Mouse (Mus musculus) left cerebral cortex, postnatal 10 days (tissue): ENCODE measurements around the gene Dlgap3. TPM values are rescaled to one million over a fixed set of nuclear protein-coding genes. Genes with fewer than 3 reads are reported as not detected.

Source experiments
- DNase-seq, 2 experiments: peaks; one replicate each; pipeline ENCODE4 v3.0.0; 2021 to 2022; ENCODE audit warnings: low spot score in 2 of 2, mixed read lengths in 1 of 2; ENCODE audit errors: extremely low spot score in 1 of 2
- intact Hi-C: fragments of 180-260 bp; cut with DNase I; formaldehyde crosslinking; loops from one replicate; pipeline ENCODE4 v1.15.1; 2025
- total RNA-seq, 2 experiments: library from RNA; stranded (reverse); gene quantifications; 2 replicates each; pipeline ENCODE4 v1.2.3; 2021

Gene Dlgap3
- total RNA-seq, 2 experiments from 2014 or later = 275 to 284 TPM

DNA sequence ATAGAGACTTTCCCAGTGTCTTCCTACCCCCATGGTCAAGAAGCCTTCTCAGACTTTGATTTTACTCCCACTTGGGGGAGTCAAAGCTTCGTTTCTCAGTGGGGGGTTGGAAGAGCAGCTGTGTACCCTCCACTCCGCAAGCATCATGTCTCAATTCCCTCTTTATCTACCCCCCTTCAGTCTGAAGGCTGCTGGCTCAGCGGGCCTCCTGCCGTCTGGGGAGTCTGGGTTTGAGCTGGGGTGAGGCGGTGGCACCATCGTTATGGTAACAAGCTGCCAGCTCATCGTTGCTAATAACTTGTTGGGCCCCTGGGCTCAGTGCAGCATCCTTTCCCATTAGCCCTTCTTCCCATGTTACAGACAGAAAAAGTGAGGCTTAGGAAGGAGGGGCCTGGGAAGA, 3.1 kb downstream of the Dlgap3 start:
- intact Hi-C loops = loop anchor here (5.0 kb wide), 2 partner anchors 65 to 95 kb away; partner anchors contain the start of gene Zmym6
- DNase-seq = no peak

DNA sequence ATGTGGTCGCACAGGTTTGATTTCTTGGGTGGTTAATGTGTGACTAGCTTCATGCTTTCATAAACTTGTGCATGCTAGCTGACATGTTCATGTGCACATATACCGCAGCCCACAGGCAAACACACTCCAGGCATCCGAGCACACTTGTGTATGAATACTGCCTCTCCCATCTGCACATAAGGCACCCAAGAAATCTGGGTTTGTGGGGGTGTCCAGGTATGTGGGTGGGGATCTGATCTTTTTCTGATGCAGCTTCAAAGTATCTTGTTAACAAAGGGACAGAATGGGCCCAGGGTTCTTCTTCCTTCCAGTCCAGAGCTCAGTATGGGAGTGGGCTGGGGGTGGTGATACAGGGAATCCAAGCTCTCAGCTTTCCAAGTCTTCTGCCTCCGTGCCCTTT, 3.6 kb downstream of the Dlgap3 start:
- intact Hi-C loops = loop anchor here (5.0 kb wide), 2 partner anchors 65 to 95 kb away; partner anchors contain the start of gene Zmym6
- no peak for DNase-seq

DNA sequence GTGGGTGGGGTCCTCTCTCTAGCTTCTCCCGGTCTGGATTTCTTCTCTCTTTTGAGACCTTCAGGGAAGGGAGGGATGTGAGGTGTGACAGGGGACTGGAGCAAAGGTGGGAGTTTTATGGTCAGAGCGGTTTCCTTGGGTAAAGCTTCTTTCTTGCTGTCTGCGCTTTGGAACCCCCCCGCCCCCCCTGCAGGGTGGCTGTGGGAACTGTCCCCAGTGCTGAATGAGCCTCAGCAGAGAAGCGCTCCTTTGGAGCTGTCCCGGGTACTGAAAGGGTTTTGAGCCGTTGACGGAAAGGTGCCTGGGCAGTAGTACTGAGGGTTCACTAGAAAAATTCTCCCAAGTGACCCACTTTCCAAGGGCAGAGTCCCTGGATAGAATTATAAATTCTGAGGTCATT, 4.5 kb downstream of the Dlgap3 start:
- intact Hi-C loops = loop anchor here (5.0 kb wide), 2 partner anchors 64 to 96 kb away; partner anchors contain the start of gene Zmym6
- DNase-seq = peak in 1 of 2 experiments; percentile 69

DNA sequence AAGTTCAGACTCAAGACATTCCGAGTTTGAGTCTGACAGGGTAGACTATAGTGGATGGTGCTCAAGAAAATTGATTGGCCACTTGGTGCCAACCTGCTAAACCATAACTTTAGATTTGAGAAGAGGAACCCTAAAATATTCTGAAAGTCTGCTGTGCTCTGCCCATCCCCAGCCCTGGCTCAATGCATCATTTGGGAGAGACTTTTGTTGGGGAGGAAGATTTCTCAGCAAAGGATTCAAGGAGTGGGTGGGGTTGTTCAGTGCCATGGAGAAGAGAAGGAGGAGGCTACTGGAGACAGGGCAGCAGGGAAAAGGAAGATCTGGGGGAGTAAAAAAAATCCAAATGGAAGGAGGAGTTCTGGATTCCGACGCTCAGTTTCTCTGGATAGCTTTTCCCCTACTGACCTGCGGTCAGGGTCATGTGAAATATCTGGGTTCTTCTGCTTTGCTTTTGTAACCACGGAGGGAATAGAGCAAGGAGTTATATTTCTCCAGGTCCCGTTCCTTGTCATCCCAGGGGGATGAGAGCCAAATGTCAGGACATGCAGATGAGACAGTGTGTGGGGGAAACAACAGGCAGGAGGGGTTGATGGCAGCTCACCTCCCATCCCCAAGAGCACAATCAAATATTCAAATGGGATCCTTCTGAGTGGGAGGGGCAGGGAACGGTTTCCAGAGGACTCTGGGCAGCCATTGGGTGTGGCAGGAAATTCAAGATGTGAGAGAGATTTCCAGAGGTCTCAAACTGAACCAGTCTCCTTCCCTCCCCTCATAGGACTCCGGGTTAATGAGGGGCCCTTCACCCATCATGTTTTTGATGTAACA, 5.3 kb downstream of the Dlgap3 start:
- intact Hi-C loops = loop anchor here (5.0 kb wide), 2 partner anchors 63 to 97 kb away; partner anchors contain the start of gene Zmym6
- DNase-seq = no peak

DNA sequence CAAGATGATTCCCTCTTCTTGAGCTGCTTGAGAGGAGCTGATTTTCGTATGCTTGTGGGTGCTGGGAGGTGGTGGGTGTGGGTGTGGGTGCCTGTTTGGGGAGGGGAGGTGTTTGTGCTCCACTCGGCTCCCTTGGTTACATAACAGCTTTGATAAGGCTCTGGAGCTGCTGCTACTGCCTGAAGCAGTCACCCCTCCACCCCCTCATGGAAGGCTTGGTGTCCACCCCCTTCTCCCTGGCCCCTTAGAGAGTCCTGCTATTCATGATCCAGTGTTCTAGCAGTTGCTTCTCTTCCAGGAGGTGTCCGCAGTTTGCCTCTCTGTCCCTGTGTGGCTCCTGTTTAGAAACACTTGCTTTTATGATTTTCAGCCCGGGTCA, 5.9 kb downstream of the Dlgap3 start:
- DNase-seq = no peak
- intact Hi-C loops = loop anchor here (5.0 kb wide), 2 partner anchors 62 to 98 kb away; partner anchors contain the start of gene Zmym6

DNA sequence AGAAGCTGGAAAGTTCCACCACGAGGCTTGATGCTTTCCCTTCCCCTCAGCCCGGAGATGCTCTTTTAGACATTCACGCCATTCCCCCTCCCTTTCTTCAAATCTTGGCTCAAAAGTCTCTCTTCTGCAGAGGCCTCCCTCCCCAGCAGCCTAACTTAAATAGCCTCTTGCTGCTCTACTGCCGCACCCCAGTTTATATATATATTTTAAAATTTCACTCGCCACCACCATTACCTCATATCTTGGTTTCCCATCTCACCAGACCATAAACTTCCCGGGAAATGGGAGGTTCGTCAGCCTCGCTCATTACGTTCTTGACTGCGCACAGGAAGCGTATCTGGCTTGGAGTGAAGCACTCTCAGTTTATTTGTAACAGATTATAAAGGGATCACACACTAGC, 9.0 kb downstream of the Dlgap3 start:
- intact Hi-C loops = no loop called here
- DNase-seq = no peak

DNA sequence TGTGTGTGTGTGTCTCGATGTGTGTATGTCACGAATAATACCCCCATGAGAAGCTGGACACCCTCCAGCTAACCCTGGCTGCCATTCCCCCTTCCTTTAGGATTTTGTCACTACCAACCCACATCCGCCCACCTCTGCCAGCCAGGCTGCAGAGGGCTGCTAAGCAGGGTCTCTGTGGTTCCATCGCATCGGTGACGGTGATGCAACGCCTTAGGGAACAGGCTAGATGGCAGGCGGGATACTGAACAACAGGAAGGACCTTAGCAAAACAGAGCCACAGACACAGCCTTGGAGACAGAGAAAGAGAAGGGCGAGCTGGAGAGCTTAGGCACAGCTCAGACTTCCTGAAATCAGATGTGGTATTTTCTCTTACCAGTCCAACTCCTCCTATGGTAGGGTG, 9.7 kb downstream of the Dlgap3 start:
- DNase-seq = no peak
- intact Hi-C loops = no loop called here

DNA sequence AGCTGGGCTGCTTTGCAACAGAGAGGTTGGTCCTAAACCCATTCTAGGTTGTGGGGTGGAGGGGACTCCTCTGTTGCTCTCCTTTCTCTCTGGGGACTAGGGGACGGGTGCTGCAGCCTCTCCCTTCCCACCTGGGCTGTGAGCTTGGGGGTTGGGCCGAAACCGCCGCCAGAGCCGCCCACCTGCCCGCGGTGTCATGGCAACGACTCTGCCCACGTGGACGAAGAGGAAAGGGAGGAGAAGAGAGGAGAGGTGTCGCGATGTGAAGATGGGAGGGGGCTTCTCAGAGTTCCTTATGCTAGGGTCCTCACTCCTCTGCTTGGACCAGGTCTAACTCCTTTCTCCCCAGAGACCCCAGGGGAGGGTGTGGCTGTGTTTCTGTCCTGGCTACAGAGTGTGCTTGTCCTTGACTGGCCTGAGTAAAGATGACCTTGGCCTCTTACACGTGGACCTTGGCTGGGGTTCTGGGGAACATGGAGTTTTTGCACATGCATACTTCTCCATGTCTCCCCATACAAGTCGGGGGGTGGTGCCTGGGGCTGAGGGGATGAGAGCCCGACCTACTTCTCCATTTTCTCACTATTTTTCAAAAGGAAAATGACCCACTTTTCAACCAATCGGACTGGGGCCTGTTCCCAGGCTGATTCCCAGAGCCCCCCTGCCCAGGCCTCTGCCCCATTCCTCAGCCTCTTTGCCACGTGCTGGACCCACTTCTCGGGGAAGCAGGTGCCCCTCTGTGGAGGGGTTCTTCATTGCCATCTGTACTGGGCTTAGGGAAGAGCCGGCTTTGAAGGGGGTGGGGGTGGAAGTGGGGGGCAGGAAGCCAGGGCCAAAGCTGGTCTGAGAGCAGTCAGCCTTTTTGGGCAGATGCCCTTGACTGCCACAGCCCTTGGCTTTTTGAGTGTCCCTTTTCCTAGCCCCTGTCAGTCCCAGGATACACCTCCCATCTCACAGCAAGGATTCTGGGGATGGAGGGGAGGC, 10.8 kb downstream of the Dlgap3 start:
- peak in 1 of 2 experiments; percentile 79 for DNase-seq
- intact Hi-C loops = no loop called here

DNA sequence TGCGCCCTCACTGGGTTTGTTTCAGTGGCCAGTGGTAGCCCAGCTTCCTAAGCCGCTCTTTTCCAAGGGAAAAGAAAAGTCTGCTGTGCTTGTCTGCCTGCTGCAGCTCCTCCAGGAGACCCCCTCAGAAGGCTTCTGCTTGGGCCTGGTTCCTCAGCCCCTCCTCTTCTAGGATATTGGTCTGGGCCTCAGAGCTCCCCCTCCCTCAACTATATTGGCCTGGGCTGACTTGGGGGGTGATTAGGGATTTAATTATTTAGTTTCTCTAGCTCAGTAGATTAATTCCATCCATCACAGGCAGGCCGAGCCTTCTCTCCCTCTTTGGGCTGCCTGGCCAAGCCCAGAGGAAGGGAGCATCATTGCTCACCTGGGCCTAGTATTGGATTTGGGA, 11.4 kb downstream of the Dlgap3 start:
- DNase-seq = no peak
- intact Hi-C loops = no loop called here

DNA sequence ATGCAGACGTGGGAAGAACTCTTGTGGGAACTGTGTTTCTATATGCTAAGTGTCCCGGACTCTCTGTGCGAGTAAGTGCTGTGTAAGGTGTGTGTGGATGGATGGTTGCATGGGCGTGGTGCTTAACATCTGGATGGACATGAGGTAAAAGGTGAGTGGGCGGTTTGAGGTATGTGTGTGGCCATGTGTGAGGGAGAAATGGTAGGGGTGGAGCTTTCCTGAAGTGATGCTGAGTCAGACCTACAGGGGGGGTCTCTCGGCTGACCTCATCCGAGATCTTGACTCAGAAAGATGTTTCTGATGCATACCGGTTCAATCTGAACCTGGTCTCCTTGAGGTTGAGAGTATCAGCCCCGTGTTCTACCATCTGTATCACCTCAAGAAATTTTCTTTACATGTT, 12.0 kb downstream of the Dlgap3 start:
- intact Hi-C loops = no loop called here
- DNase-seq = peak in 1 of 2 experiments; percentile 12

DNA sequence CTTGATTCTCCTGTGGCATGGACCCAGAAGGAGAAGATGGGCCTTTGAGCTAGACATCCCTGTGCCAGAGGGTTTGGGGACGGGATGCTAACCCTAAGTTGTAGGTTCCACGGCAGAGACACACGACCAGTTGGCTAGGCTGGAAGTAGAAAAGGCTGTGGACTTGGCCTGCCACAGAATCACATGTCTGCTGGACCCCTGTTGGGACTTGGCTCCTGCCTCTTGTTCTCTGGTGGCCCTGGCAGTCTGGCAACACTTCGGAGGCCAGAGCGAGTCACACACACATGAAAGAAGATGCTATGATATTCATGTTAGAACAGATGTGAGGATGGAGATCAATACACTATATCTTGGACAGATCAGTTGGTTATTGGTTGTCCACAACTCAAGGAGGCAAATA, 14.9 kb downstream of the Dlgap3 start:
- DNase-seq = peak in 1 of 2 experiments; percentile 14

DNA sequence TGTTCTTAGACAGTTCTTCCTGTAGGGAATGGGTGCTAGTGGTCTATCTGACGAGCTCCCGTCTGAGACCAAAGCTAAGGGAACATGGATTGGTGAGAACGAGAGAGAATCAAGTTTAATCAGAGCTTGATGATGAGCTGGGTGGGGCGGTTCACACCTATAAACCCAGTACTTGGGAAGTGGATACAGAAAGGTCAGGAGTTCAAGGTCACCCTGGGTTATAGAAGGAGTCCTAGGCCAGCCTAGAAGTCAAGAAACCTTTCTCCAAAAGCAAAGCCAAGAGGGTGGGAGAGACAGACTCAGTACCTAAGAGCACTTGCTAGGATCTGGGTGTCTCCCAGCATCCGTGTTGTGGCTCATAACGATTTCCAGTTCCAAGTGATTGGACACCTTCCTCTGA, 21.9 kb downstream of the Dlgap3 start:
- intact Hi-C loops = no loop called here

More for the DNA sequence above, 14.9 kb downstream of the Dlgap3 start:
- intact Hi-C loops = no loop called here

DNA sequence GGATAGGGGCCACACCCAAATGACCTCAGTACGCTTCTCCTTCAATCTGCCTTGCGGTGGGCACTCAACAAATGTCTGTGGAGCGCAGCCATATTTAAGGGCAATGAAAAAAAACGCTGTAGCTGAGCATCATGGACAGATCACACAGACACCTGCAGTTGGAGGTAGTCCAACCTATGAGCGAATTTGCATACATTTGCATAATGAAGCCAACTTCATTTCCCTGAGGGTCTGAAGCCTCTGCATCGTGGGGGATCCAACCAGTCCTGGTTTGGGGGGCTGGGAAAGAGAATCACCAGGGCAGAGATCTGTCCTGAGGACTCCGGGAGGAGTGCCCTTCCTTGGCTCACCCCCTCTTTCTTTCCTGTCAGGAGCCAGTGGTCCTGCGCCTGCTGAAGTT, 23.7 kb downstream of the Dlgap3 start:
- intact Hi-C loops = no loop called here
- DNase-seq = no peak

More for the DNA sequence above, 21.9 kb downstream of the Dlgap3 start:
- DNase-seq = no peak

DNA sequence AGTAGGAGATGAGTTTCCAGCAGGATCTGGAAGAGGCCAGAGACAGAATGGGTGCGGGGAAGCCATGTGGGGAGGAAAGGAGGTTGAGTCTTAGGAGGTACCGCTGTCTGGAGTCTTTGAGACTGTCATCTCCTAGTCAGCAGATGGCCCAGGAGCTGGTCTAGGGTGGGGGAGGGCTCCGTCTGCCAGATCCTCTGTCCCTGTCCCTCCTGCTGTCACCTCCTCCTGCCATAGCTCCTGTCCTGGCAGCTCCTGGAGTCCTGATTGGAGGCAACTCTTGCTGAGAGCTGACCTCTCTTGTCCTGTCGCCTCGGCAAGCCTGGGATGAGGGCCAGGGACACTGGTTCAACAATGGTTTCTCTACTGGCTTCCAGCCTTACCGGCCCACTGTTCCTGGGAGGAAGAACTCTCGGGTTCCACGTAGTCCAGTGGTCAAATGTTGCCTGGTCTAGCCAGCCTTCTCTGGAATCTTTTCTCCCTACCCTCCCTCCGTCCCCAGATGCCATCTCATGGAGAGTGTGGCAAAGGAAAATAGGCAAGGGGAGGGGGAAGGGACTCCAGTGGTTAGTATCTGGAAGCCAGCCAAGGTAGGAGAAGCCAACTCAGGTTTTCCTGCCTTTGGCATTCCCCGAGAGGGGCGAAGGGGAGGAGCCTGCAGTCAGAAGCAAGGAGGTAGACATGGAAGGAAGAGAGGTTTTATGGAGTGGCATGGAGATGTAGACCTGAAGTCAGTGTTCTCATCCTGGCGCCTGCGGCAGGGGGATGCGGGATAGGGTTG, 24.6 kb downstream of the Dlgap3 start:
- no peak for DNase-seq
- intact Hi-C loops = no loop called here

DNA sequence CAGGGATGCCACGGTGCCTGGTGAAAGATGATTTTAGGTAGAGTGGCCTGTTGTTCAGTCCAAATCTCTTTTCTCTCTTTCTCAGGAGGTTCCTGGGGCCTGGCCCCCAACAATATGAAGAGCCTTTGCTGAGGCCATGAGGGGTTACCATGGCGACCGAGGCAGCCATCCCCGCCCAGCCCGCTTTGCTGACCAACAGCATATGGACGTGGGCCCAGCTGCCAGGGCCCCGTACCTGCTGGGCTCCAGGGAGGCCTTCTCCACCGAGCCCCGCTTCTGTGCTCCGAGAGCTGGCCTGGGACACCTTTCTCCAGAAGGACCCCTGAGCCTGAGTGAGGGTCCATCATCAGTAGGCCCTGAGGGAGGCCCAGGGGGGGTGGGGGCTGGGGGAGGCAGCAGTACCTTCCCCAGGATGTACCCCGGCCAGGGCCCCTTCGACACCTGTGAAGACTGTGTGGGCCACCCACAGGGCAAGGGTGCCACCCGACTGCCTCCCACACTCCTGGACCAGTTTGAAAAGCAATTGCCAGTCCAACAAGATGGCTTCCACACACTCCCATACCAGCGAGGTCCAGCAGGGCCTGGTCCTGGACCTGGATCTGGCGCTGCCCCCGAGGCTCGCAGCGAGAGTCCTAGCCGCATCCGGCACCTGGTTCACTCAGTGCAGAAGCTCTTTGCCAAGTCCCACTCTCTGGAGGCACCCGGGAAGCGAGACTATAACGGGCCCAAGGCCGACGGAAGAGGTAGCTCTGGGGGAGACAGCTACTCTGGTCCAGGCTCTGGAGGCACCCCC, 25.7 kb downstream of the Dlgap3 start:
- DNase-seq = no peak
- intact Hi-C loops = no loop called here

DNA sequence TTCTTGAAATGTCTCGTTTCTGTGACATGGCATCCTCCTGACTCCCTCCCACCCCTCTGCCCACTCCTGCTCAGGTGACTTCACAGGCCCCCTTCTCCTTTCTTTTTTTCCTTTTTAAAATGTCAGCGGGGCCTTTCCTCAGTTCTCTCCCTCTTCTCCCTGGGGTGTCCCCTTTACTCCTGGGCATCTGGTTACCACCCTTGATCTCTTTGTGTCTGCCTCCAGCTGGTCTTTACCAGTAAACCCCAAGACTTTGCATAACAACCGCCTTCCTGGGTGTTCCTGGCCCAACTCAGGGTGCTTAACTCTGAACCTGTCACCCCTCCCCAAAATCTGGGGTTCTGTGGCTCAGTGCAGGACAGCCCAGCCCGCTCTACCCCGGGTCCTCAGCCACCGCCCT, 29.6 kb downstream of the Dlgap3 start:
- intact Hi-C loops = no loop called here
- DNase-seq = peak in 1 of 2 experiments; percentile 13

DNA sequence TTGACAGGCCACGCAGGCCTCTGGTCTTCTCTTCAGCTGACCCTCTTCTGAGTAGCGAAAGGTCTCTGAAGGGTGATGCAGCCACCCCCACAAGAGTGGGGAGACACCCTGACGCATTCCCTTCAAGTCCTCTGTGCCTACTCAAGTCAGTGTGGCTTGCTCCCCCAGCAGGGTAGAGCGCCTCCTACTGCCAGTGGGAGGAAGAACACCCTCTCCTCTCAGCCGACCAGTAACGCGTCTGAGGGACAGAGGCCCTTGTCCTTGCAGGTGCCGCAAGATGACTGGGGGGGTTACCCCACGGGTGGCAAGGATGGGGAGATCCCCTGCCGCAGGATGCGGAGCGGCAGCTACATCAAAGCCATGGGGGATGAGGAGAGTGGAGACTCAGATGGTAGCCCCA, 30.4 kb downstream of the Dlgap3 start:
- intact Hi-C loops = no loop called here
- no peak for DNase-seq

DNA sequence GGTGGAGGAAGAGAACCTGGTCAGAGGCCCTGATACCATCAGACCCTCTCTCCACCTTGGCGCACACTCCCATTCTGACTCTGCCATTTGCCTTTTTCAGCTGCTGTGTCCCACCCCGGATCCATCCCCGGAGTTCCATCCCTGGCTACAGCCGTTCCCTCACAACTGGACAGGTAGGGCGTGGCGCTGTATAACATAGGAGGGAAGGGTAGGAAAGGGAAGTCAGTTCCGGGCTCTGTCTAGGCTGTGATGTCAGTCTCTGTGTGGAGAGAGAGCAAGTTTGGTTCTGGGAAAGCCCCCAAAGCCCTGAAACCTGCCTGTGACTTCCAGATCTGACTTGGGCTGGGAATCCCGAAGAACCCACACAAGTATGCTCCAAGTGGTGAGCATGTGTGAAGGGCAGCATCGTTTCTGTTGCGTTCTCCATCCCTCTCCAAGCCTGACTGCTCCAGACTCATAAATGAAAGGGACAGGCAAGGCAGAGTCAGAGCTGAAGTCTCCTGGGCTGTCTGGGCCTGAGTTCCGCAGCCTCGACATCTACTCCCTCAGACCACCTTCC, 31.2 kb downstream of the Dlgap3 start:
- intact Hi-C loops = no loop called here
- DNase-seq = peak in 1 of 2 experiments; percentile 21
